Mouse (Mus musculus) small intestine, adult 2 months (tissue): ENCODE results near the gene Prkag1.

Source experiments
- CTCF ChIP-seq: fragments of 200-500 bp; IDR thresholded peaks from 2 replicates; pipeline ENCODE4 v1.5.1; 2012; ENCODE audit warnings: low read depth, mild to moderate bottlenecking, control low read depth, inconsistent platforms, low read length, moderate library complexity, mixed read lengths; ENCODE audit not compliant: insufficient replicate concordance, insufficient read length; ENCODE audit errors: extremely low read depth
- POLR2A ChIP-seq: fragments of 200-500 bp; IDR thresholded peaks from 2 replicates; pipeline ENCODE4 v1.6.1; 2012; ENCODE audit warnings: low read depth, mild to moderate bottlenecking, control low read depth, inconsistent platforms, low read length, moderate library complexity

- TF ChIP-seq CTCF (no peak), POLR2A (no peak)
These were observed 4.0 kb upstream of the Prkag1 start for GRCm38 (mm10) chr15:98835291-98835690.
